ENCODE assay signal across 13 mouse cellular contexts in genomic region chr15:84104626-84105025, GRCm38 (mm10). TPM values are rescaled to one million over a fixed set of nuclear protein-coding genes. Genes with fewer than 3 reads are reported as not detected.
DNase-seq lines count a peak whose midpoint lies in the region; ATAC-seq and TF ChIP-seq lines count a peak whose summit lies in the region.
"Had no signal": no experiment of that assay in that cellular context is flagged by ENCODE, and none has a peak within 500 bp of the region (broad histone marks: within the 10 kb centered on the region; RNA-seq: fewer than 3 reads in every experiment).

No protein-coding gene starts in this region.

- no peak overlapping the region for H3K9ac ChIP-seq in ES-E14 (ENCODE audit: insufficient read depth, low read depth, low read length, poor library complexity, severe bottlenecking)
- H3K9ac ChIP-seq in forebrain, embryonic 12.5 days: peak overlapping the region; percentile 56; the same call in 1 of the 2 replicates
- no peak overlapping the region for H3K9ac ChIP-seq in limb, embryonic 13.5 days
- H3K9ac ChIP-seq: heart, embryonic 15.5 days; liver, embryonic 13.5 days had no signal

- H3K9me3 ChIP-seq in E14TG2a.4 (ENCODE audit: low read length) (no peaks in the 10 kb centered on the region), ES-E14 (ENCODE audit: control insufficient read depth, insufficient read depth, low read depth, low read length) (no peaks in the 10 kb centered on the region)
- no peaks in the 10 kb centered on the region for H3K9me3 ChIP-seq in forebrain, embryonic 12.5 days
- no peaks in the 10 kb centered on the region for H3K9me3 ChIP-seq in limb, embryonic 13.5 days
- H3K9me3 ChIP-seq: heart, embryonic 15.5 days; liver, embryonic 13.5 days had no signal

- H3K4me2 ChIP-seq in forebrain, embryonic 12.5 days: peak overlapping the region; percentile 91
- H3K4me2 ChIP-seq in limb, embryonic 13.5 days (replicated peaks): peak overlapping the region; percentile 94

- ATAC-seq in forebrain, embryonic 12.5 days (ENCODE audit: low FRiP score): no peak
- no peak for ATAC-seq in limb, embryonic 13.5 days (ENCODE audit: low FRiP score, low read depth)

- H3K36me3 ChIP-seq in E14TG2a.4 (ENCODE audit: insufficient read depth, low read length): no peaks in the 10 kb centered on the region
- no peaks in the 10 kb centered on the region; the same call in 1 of the 2 replicates for H3K36me3 ChIP-seq in ES-E14 (ENCODE audit: control insufficient read depth, insufficient read depth, low read length, poor library complexity, severe bottlenecking)
- no peaks in the 10 kb centered on the region for H3K36me3 ChIP-seq in forebrain, embryonic 12.5 days (replicated peaks)
- no peaks in the 10 kb centered on the region for H3K36me3 ChIP-seq in limb, embryonic 13.5 days
- H3K36me3 ChIP-seq: heart, embryonic 15.5 days; liver, embryonic 13.5 days had no signal

- no peak for DNase-seq in ES-E14 (ENCODE audit: low read depth, low spot score)
- DNase-seq in ovary, adult 18-20 months (ENCODE audit: low spot score): no peak
- no peak for DNase-seq in thymus, postnatal 25 days
- DNase-seq in gastrocnemius, adult 18-20 months (ENCODE audit: low spot score): no peak
- DNase-seq in thymus, postnatal 4 days: no peak
- DNase-seq: adrenal gland, postnatal 36 days; liver, embryonic 13.5 days had no signal

- no peak for TF ChIP-seq CTCF in E14TG2a.4 (conservative IDR thresholded peaks at IDR 0.05; ENCODE audit: low read length)

- H3K4me1 ChIP-seq in E14TG2a.4 (replicated peaks; ENCODE audit: low read depth, low read length) (peaks cover 51% of the 10 kb centered on the region), ES-E14 (ENCODE audit: control insufficient read depth in 2 of 2, insufficient read depth in 2 of 2, low read length in 2 of 2, poor library complexity in 1 of 2) (peaks cover 0 to 7% of the 10 kb centered on the region in 2 experiments; a peak in 2 of 4 replicates)
- peaks cover 23% of the 10 kb centered on the region for H3K4me1 ChIP-seq in forebrain, embryonic 12.5 days
- H3K4me1 ChIP-seq in limb, embryonic 13.5 days: peaks cover 10% of the 10 kb centered on the region

- H3K27ac ChIP-seq in ES-E14 (ENCODE audit: insufficient read depth, low read depth, low read length, poor library complexity, severe bottlenecking): no peak overlapping the region
- H3K27ac ChIP-seq in forebrain, embryonic 12.5 days: no peak overlapping the region
- H3K27ac ChIP-seq in limb, embryonic 13.5 days: no peak overlapping the region
- H3K27ac ChIP-seq: heart, embryonic 15.5 days; liver, embryonic 13.5 days had no signal

- 84% methylated on average over 7 of the region's 7 CpGs for whole genome bisulfite sequencing in forebrain, embryonic 12.5 days
- WGBS in limb, embryonic 13.5 days: 77% methylated on average over 7 of the region's 7 CpGs

- H3K4me3 ChIP-seq in E14TG2a.4 (replicated peaks; ENCODE audit: low read length): peak overlapping the region; percentile 86
- peak overlapping the region; percentile 81 to 89 for H3K4me3 ChIP-seq in ES-E14 (ENCODE audit: insufficient read depth in 1 of 2, low read depth in 1 of 2, low read length in 2 of 2, poor library complexity in 1 of 2, severe bottlenecking in 1 of 2)
- peak overlapping the region; percentile 63 for H3K4me3 ChIP-seq in forebrain, embryonic 12.5 days (replicated peaks)
- peak overlapping the region; percentile 56 for H3K4me3 ChIP-seq in limb, embryonic 13.5 days
- H3K4me3 ChIP-seq: myocyte had no signal

- in situ Hi-C loops in ES-E14 (cut with MboI; ENCODE audit: low sequenced_read_pairs in 2 of 2, unreplicated experiment in 2 of 2): no loop called here

- H3K27me3 ChIP-seq in E14TG2a.4 (ENCODE audit: insufficient read depth, low read length): peaks cover 40% of the 10 kb centered on the region
- peaks cover 46% of the 10 kb centered on the region for H3K27me3 ChIP-seq in forebrain, embryonic 12.5 days
- H3K27me3 ChIP-seq in limb, embryonic 13.5 days: peaks cover 61% of the 10 kb centered on the region

TF ChIP-seq in ES-E14, 5 proteins besides CTCF, POLR2A, EP300 and RAD21:
- TF ChIP-seq CHD2 (IDR thresholded peaks at IDR 0.05; ENCODE audit: low read depth, low read length) (no peak), ZNF384 (IDR thresholded peaks at IDR 0.05; ENCODE audit: low read depth, low read length) (no peak), MAFK (IDR thresholded peaks at IDR 0.05; ENCODE audit: insufficient read depth, low read depth, low read length) (no peak), HCFC1 (IDR thresholded peaks at IDR 0.05; ENCODE audit: borderline replicate concordance, insufficient read depth, low read length) (no peak), ZC3H11A (IDR thresholded peaks at IDR 0.05; ENCODE audit: borderline replicate concordance, low read depth, low read length) (no peak)

RNA-seq across cellular contexts. Expression of gene Sult4a1, which starts 0.9 kb away (rescaled TPM):
- total RNA-seq in ES-E14 (2012; rRNA removed): 34.9 and 40.5 TPM in 2 replicates
- polyA plus RNA-seq in forebrain, embryonic 12.5 days (2016; fragmentation: Nextera tagmentation; extraction: Ambion mirVana): 21.7 and 23.3 TPM in 2 replicates
- polyA plus RNA-seq in limb, embryonic 13.5 days (2015; fragmentation: Nextera tagmentation; extraction: Ambion mirVana): 3.3 and 3.4 TPM in 2 replicates
- total RNA-seq in gastrocnemius, adult 18-20 months (2021): not detected
- polyA plus RNA-seq: myocyte had no signal

RNA-seq across cellular contexts. Expression of gene Pnpla5, which starts 18.3 kb away (rescaled TPM):
- total RNA-seq in ES-E14 (2012; rRNA removed): 0.11 and 0.13 TPM in 2 replicates
- not detected in 2 replicates for polyA plus RNA-seq in forebrain, embryonic 12.5 days (2016; fragmentation: Nextera tagmentation; extraction: Ambion mirVana)
- not detected in 2 replicates for polyA plus RNA-seq in limb, embryonic 13.5 days (2015; fragmentation: Nextera tagmentation; extraction: Ambion mirVana)
- under 1 TPM in 1 of 2 experiments, not detected in 1; 0.14 TPM for total RNA-seq in gastrocnemius, adult 18-20 months (2021)
- polyA plus RNA-seq: heart, embryonic 15.5 days; liver, embryonic 13.5 days; myocyte; small intestine, adult 2 months had no signal

RNA-seq across cellular contexts. Expression of gene Efcab6, which starts 39.4 kb away (rescaled TPM):
- total RNA-seq in ES-E14 (2012; rRNA removed): 0.76 and 1.3 TPM in 2 replicates
- 0.58 and 1.3 TPM in 2 replicates for polyA plus RNA-seq in forebrain, embryonic 12.5 days (2016; fragmentation: Nextera tagmentation; extraction: Ambion mirVana)
- polyA plus RNA-seq in limb, embryonic 13.5 days (2015; fragmentation: Nextera tagmentation; extraction: Ambion mirVana): 0.27 TPM in 1 of 2 replicates, not detected in the other
- total RNA-seq in gastrocnemius, adult 18-20 months (2021): 1 to 10 TPM; 5.0 to 6.7 TPM
- total RNA-seq: adrenal gland, postnatal 36 days had no signal
- polyA plus RNA-seq: liver, embryonic 13.5 days; myocyte; small intestine, adult 2 months had no signal

Comparison
In these comparisons a context has a peak if more than half of its experiments do, and no peak if none do; other contexts are left out.
1. RNA of gene Sult4a1, which starts 0.9 kb away (total RNA-seq): 34.9 to 40.5 TPM in ES-E14; not detected in gastrocnemius, adult 18-20 months; every median in the first group is over 10 times any median in the second.
2. Peak in every context shown above with its lines, with median percentiles within 50 percentile points of each other: H3K4me3 ChIP-seq.